Comparison of ENCODE assay signal across 27 mouse cellular contexts in genomic region chr6:144746436-144746835, GRCm38 (mm10). TPM values are rescaled to one million over a fixed set of nuclear protein-coding genes. Genes with fewer than 3 reads are reported as not detected.
DNase-seq lines count a peak whose midpoint lies in the region; TF ChIP-seq lines count a peak whose summit lies in the region.
"Had no signal": no experiment of that assay in that cellular context is flagged by ENCODE, and none has a peak within 500 bp of the region (broad histone marks: within the 10 kb centered on the region; RNA-seq: fewer than 3 reads in every experiment).

No protein-coding gene starts in this region.

- H3K27ac ChIP-seq in layer of hippocampus, adult 2 months = no peak overlapping the region
- H3K27ac ChIP-seq in left cerebral cortex, adult 2 months = no peak overlapping the region
- no peak overlapping the region for H3K27ac ChIP-seq in cortical plate, adult 2 months (ENCODE audit: insufficient read depth, low read length)
- H3K27ac ChIP-seq: embryonic facial prominence, embryonic 12.5 days; embryonic facial prominence, embryonic 15.5 days; heart, adult 2 months; heart, embryonic 10.5 days; heart, embryonic 13.5 days; hindbrain, embryonic 15.5 days had no signal

- intact Hi-C loops in left cerebral cortex, adult 2 months (cut with DNase I) = no loop called here
- intact Hi-C loops in left cerebral cortex, postnatal 4 days (cut with DNase I) = no loop called here

- no peak for TF ChIP-seq POLR2A in cortical plate, adult 2 months (IDR thresholded peaks at IDR 0.05; ENCODE audit: extremely low read depth, insufficient read depth, low read length)

- H3K4me3 ChIP-seq in layer of hippocampus, adult 2 months = no peak overlapping the region
- no peak overlapping the region for H3K4me3 ChIP-seq in left cerebral cortex, adult 2 months
- no peak overlapping the region for H3K4me3 ChIP-seq in cortical plate, adult 2 months (ENCODE audit: insufficient read depth, low read length)
- H3K4me3 ChIP-seq: embryonic facial prominence, embryonic 12.5 days; embryonic facial prominence, embryonic 15.5 days; heart, adult 2 months; heart, embryonic 10.5 days; heart, embryonic 13.5 days; hindbrain, embryonic 15.5 days had no signal

- H3K4me1 ChIP-seq in cortical plate, adult 2 months (ENCODE audit: control insufficient read depth, insufficient read depth, low read length) = no peaks in the 10 kb centered on the region
- H3K4me1 ChIP-seq: heart, embryonic 13.5 days; hindbrain, embryonic 15.5 days had no signal

- TF ChIP-seq CTCF in layer of hippocampus, adult 2 months (conservative IDR thresholded peaks at IDR 0.05) = peak; percentile 48
- TF ChIP-seq CTCF in left cerebral cortex, adult 2 months (IDR thresholded peaks at IDR 0.05) = peak; percentile 26; the same call in 1 of the 2 replicates
- 0 out of 2 replicates have a peak, but pooled peaks have one; percentile 4 for TF ChIP-seq CTCF in cortical plate, adult 2 months (IDR thresholded peaks at IDR 0.05; ENCODE audit: extremely low read depth, insufficient read depth, low read length)

- DNase-seq in layer of hippocampus, adult 2 months (ENCODE audit: low spot score in 2 of 2) = peak in 1 of 2 experiments; percentile 19
- DNase-seq in layer of hippocampus, postnatal 25 days (ENCODE audit: extremely low spot score in 1 of 2, low spot score in 1 of 2) = no peak
- no peak for DNase-seq in left cerebral cortex, adult 2 months (ENCODE audit: extremely low spot score in 1 of 2, low spot score in 2 of 2)
- no peak for DNase-seq in left cerebral cortex, postnatal 4 days
- DNase-seq in right cerebral cortex, adult 2 months (ENCODE audit: low spot score in 2 of 2) = peak; percentile 18 to 30
- DNase-seq in right cerebral cortex, postnatal 4 days = no peak
- no peak for DNase-seq in cerebellum, postnatal 25 days
- DNase-seq: adrenal gland, postnatal 10 days; adrenal gland, postnatal 36 days; B cell, adult 2 months; cerebellum, adult 11 months; cerebellum, adult 8-10 months; cerebellum, postnatal 10 days; forebrain, postnatal 0 days; gastrocnemius, postnatal 10 days; gastrocnemius, postnatal 36 days; heart, adult 2 months; heart, postnatal 14 days; heart, postnatal 4 days had no signal

RNA-seq across cellular contexts. Expression of gene Sox5, which starts 35.3 kb away (rescaled TPM):
- total RNA-seq in layer of hippocampus, adult 2 months (2021) = 10 to 100 TPM; 36.8 to 42.0 TPM
- 10 to 100 TPM; 31.4 to 38.6 TPM for total RNA-seq in layer of hippocampus, postnatal 25 days (2021)
- total RNA-seq in left cerebral cortex, adult 2 months (2021) = 10 to 100 TPM; 61.5 to 63.3 TPM
- 100 to 1,000 TPM; 138 to 165 TPM for total RNA-seq in left cerebral cortex, postnatal 4 days (2021)
- 24.3 and 28.9 TPM in 2 replicates for polyA plus RNA-seq in cortical plate, adult 2 months (2012; rRNA removed)
- total RNA-seq: granulocyte monocyte progenitor cell, adult 5-6 weeks had no signal
- polyA plus RNA-seq: G1E had no signal

Comparison
In these comparisons a context has a peak if more than half of its experiments do, and no peak if none do; other contexts are left out.
1. DNase-seq: peak in right cerebral cortex, adult 2 months (2 of 2); none in layer of hippocampus, postnatal 25 days (0 of 2), left cerebral cortex, adult 2 months (0 of 2), left cerebral cortex, postnatal 4 days (single experiment), right cerebral cortex, postnatal 4 days (single experiment) and cerebellum, postnatal 25 days (0 of 2).
2. Peak in every context shown above with its lines, with median percentiles within 50 percentile points of each other: CTCF ChIP-seq.